Mouse (Mus musculus): Measurements from ENCODE around the gene Postn. TPM values are rescaled to one million over a fixed set of nuclear protein-coding genes. Genes with fewer than 3 reads are reported as not detected.

Postn gene
- total RNA-seq, 2 experiments from 2014 or later = 145 to 157 TPM

DNA sequence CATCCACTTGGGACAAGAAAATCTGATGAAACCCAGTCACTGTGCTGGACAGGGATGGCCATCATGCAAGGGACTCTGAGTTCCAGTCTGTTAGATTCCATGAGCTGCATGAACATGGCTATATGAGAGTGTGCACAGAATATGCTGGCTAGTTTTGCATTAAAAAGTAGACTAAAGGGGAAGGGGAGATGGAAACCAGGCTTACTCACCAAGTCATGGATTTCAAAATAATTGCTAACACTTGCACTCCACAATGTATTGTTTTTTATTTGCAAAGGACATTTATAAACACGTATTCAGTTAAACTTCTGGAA, 52.6 kb downstream of the Postn start:
- no peak for DNase-seq
- intact Hi-C loops (cut with DNase I) = no loop called here

DNA sequence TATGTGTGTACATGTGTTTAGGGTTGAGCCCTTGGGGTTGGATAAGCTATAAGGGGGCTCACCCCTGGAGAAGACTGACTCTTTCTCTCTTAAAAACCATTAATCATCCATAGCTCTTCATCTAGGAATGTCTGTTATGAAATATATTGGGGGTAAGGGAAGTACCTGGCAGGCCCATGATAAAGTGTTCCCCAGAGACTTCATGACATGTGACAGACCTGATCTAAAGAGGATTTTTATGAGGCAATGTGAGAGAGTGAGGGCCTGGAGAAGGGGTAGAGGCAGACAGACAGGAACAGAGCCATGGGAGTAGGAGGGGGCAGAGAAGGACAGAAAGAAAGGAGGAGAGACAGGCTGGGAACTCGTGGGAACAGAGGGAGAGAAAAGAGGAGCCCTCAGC, 53.5 kb downstream of the Postn start:
- intact Hi-C loops (cut with DNase I) = no loop called here
- no peak for DNase-seq

DNA sequence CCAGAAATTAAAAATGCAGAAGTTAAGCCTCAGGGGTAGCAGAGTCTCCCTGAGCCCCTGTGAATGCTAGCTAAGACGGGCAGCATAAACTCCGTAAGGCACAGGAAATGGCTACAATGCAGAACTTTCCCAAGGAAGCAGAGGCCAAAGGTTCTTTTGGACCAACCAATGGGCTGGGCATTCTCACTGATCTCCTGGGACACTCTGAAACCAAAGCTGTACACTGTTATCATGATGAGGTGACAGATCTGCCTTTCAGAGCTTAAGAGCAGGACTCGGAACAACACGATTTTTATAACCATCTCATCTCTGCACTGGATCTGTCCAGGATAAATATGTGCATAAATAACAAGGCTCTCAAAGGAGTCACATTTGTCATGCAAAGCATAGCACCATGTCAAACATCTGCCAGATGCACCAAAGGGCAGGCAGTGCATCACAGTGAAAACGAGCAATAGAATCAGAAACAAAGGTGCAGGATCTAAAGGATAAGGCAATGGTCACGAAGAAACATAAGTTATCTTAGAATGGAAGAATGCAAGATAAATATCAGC, 57.0 kb downstream of the Postn start:
- intact Hi-C loops (cut with DNase I) = no loop called here
- DNase-seq = no peak

DNA sequence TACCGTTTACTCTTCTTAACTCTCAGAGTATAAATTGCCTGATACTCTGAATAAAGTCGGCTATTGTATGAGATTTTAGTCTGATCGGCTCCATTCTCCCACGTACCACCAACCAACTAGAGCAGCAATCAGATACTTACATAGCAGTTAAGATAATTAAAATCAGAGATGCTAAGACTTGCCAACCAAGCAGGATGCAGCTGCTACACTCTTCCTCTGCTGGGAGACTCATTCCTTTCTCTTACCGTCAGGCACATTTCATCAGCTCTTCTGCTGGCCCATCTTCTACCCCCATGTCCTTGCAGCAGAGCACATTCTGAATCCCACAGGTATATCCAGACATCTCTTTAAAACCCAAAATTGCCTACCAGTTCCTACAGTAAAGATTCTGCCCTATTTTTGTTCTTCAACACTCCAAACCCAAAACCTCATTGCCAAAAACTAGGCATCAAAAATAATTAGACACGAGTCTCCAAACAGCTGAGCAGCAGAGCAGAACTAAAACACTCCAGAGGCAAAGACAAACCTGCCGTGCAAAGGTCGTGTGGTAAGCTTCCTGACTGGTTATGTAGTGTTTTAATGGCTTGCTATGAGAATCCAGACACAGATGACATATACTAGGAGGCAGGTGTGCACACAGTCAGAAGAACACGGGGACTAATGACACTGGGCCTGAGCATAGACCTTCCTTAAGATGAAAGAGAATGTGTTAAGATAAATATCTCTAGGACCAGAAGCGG, 59.5 kb downstream of the Postn start:
- DNase-seq = no peak
- intact Hi-C loops (cut with DNase I) = no loop called here

DNA sequence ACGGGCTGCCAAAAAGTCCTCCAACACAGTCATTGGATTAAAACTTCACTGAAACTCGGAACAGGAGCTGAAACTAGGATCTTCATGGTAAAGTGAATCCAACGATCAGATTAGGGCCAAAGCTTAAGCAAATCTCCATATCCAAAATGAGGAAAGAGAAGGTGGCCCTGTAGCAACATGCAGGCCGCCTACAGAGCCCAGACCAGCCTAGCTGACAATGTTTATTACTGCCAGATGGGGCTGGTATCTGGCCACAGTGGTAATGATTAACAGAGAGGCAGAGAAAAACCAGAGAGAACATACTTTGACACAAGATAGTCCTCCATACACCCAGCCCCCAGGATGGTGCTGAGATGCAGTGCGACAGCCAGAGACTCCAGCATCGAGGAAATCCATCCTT, 60.1 kb downstream of the Postn start:
- intact Hi-C loops (cut with DNase I) = no loop called here
- no peak for DNase-seq

DNA sequence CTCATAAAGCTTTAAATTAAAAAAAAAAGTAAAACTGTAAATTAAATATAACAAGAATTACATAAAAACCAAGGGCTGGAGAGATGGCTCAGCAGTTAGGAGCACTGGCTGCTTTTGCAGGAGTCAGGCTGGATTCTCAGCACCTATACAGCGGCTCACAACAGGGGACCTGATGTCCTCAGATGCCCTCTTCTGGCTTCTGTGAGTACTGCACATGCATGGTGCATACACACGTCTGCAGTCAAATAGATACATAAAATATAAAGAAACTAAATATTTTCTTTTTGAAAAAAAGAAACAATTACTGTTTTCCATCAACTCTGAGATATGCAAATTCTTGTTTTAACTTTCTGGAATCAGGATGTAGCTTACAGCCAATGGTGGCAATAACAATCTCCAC, 60.8 kb downstream of the Postn start:
- no peak for DNase-seq
- intact Hi-C loops (cut with DNase I) = no loop called here

DNA sequence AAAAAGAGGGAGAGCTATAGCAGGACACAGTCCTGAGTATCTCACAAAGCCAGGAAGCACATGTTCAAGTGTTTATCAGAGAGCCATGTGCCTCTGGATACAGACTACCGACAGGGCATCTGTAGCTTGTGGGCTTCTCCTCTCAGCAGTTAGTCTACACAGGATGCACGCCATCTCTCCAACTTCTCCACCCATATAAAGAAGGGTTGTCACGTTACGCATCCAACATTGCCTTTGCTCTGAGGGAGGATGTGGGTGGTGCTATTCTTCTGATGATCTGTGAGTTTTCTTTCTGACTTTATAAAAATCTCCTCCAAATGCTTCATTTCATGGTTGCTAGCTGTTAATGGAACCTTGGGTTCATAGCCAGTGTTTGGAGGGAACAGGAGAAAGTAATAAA, 63.2 kb downstream of the Postn start:
- no peak for DNase-seq
- intact Hi-C loops (cut with DNase I) = no loop called here

DNA sequence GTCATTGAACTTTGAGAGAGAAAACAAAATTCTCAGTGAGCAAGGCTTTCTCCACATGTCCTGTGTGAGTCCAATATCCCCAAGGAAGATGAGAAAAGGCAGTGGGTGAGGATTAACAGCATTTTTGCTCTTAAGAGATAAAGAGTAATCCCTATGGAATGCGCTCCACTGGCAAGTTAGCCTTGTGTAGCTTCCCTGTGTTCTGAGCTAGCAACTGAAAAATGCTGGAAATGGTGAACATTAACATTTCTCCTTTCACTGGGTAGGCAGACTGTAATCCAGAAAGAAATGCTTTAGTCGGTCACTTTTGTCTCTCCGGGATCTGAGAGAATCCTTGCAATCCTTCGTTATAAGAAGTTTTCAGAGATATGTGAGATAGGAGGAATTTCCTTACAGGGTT, 70.8 kb downstream of the Postn start:
- intact Hi-C loops (cut with DNase I) = no loop called here
- peak in 1 of 2 experiments; percentile 16 for DNase-seq

DNA sequence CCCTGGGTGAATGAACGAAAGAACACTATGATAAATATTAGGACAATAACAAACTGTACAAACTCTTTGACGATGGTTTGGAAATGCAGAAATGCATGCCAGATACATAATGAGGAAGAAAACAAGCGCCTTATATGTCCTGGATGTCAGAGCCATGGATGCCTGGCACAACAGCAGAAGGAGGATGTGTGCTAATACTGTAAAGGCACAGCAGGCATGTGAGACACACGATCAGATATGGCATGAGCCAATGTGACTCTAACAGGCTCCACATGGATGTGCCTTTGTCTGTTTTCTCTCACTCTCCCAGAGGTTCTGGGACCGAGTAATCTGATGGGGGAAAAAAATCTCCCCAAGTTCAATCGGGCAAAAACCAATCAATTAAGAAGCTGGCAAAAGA, 71.3 kb downstream of the Postn start:
- intact Hi-C loops (cut with DNase I) = no loop called here
- DNase-seq = no peak

DNA sequence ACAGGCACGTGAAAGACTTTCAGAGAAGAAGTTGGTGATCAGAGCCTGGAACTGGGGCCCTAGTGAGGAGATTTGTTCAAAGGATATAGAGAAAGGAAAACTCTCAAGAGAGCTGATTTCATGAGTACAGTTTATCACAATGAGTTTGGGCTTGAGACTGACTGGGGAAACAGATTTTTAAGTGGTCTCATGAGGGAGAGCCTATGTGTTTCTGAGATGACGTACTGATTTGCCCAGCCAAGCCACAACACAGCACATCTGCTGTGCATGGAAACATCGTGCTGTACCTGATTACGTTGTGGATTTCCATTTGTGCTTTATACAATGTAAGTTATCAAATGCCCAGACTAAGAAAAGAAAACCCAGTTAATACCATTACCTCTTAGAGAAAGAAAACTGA, 71.7 kb downstream of the Postn start:
- intact Hi-C loops (cut with DNase I) = no loop called here
- no peak for DNase-seq

DNA sequence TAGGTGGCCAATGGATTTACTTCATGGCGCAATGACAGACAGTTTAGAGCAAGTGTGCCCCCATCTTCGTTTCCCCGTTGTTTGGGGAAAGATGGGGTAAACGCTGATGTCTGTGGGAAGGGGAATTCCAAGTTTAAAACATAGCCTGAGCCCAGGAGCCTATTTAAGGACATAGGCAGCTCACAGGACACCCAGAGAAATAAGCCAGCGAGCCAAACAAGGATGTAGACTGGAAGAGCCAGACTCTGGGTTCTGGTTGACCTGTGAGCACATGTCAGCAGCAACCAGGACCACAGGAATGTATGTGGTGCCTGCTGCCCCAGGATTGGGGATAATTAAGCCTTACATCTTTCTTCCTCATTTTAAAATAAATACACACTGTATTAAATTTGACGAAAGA, 73.7 kb downstream of the Postn start:
- DNase-seq = no peak
- intact Hi-C loops (cut with DNase I) = no loop called here

DNA sequence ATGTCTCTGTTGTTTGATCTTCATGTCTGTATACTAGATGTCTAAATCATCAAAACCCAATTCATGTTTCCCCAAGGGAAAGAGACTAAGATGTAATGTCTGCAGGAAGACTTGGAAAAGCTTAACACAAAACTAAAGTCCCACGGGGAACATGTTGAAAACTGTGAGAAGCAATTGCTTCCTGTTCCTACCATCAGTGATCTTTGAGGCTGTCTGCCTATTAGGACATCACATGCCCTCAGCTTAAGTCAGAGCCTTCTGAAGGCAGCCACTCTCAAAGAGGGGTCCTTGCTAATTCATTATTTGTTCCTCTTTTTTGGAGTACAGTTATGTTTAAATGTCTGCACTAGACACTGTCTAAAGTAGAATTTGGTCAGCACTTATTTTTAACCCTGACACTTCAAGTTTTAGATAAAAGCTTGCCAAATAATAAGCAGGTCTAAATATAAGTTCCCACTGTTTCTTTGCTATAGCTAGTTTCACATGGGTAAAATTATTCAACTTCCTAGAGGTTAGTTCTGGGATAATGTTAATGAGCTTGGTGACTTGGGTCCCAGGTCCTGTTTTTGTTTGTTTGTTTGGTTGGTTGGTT, 75.6 kb downstream of the Postn start:
- no peak for DNase-seq
- intact Hi-C loops (cut with DNase I) = no loop called here

Other genes starting within 250 kb of the Postn start
- under 1 TPM; 0.22 to 0.31 TPM for gene Trpc4, start 205.1 kb upstream of the Postn start, total RNA-seq (2021)

Measured in heart, postnatal 14 days (tissue).